Mouse (Mus musculus) hindbrain, postnatal 0 days (tissue): Measurements from ENCODE around the gene Prdx5. TPM values are rescaled to one million over a fixed set of nuclear protein-coding genes. Genes with fewer than 3 reads are reported as not detected.

Source experiments
- ATAC-seq: fragments of 200-750 bp; cut with Nextera tagmentation; 2 replicates; pipeline ENCODE4 v1.8.0; 2017; ENCODE audit warnings: mild to moderate bottlenecking, moderate TSS enrichment, moderate library complexity
- DNase-seq: peaks from one replicate; pipeline ENCODE4 v3.0.0-alpha.2; 2015; ENCODE audit warnings: low spot score
- H3K27ac ChIP-seq: fragments of 300-500 bp; sonication (generic); 2 replicates; pipeline ENCODE4 v1.5.1; 2014; ENCODE audit warnings: mild to moderate bottlenecking
- H3K27me3 ChIP-seq: fragments of 300-500 bp; sonication (generic); 2 replicates; pipeline ENCODE4 v1.6.1; 2014; ENCODE audit warnings: low read length, mixed read lengths; ENCODE audit not compliant: insufficient read depth
- H3K36me3 ChIP-seq: fragments of 300-500 bp; sonication (generic); 2 replicates; pipeline ENCODE4 v1.6.1; 2014; ENCODE audit warnings: low read length, mixed read lengths; ENCODE audit not compliant: insufficient read depth
- H3K4me1 ChIP-seq: fragments of 300-500 bp; sonication (generic); 2 replicates; pipeline ENCODE4 v1.6.1; 2014; ENCODE audit warnings: antibody characterized with exemption, low read length, mixed read lengths; ENCODE audit not compliant: insufficient read depth
- H3K4me2 ChIP-seq: fragments of 300-500 bp; sonication (generic); 2 replicates; pipeline ENCODE4 v1.6.1; 2014; ENCODE audit warnings: low read depth, mild to moderate bottlenecking, low read length, moderate library complexity, mixed read lengths
- H3K4me3 ChIP-seq: fragments of 300-500 bp; sonication (generic); 2 replicates; pipeline ENCODE4 v1.5.1; 2014; ENCODE audit warnings: low read length
- H3K9ac ChIP-seq: fragments of 300-500 bp; sonication (generic); replicated peaks from 2 replicates; pipeline ENCODE4 v1.6.1; 2014; ENCODE audit warnings: mild to moderate bottlenecking, low read length, moderate library complexity, mixed read lengths
- H3K9me3 ChIP-seq: fragments of 300-500 bp; sonication (generic); 2 replicates; pipeline ENCODE4 v1.6.1; 2016; ENCODE audit warnings: low read length, mixed read lengths
- CTCF ChIP-seq: IDR thresholded peaks from 2 replicates; pipeline ENCODE4 v1.5.1; 2016; ENCODE audit warnings: antibody characterized with exemption, control low read depth, low read depth
- WGBS: fragments of 180-500 bp; shearing (Covaris S2); extraction: QIAGEN DNeasy Blood & Tissue Kit; methylation state at CpG from one replicate; pipeline ENCODE4 v1.1.7; 2014; 5-methylcytosine and 5-hydroxymethylcytosine counted together
- polyA plus RNA-seq: library from polyadenylated mRNA; unstranded; fragments of >200 nt; fragmentation: Nextera tagmentation; extraction: Ambion mirVana; gene quantifications from 2 replicates; pipeline ENCODE4 v1.2.1, GENCODE M21; 2015
- total RNA-seq: library from RNA; depleted of rRNA; stranded (reverse); fragments of >200 nt; gene quantifications from 2 replicates; pipeline ENCODE4 v1.2.3, GENCODE M21; 2014

The Prdx5 gene
- total and polyA plus RNA-seq, 2 experiments from 2014 or later = 184 to 589 TPM

DNA sequence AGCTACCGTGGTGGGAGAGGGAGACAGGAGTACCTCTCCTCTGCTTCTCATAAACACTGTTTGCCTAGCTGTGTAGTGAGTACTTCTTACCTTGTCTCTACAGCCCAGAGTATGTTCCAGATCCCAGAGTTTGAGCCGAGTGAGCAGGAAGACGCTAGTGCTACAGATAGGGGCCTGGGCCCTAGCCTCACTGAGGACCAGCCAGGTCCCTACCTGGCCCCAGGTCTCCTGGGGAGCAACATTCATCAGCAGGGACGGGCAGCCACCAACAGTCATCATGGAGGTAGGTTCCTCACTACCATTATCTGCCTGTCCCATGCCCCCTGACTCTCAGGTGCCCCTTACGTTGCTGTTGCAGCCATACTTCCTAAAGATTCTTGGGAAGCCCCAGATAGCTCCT lies 32.9 kb upstream of the Prdx5 start:
- no peak for DNase-seq
- 29% methylated on average over 5 of the region's 5 CpGs for WGBS
- H3K9me3 ChIP-seq = no peaks in the 10 kb centered on the region
- H3K4me1 ChIP-seq = peaks cover 24% of the 10 kb centered on the region
- peak overlapping the region; percentile 61 for H3K4me3 ChIP-seq
- ATAC-seq = no peak
- peak overlapping the region; percentile 99 for H3K4me2 ChIP-seq
- no peaks in the 10 kb centered on the region for H3K27me3 ChIP-seq
- peak overlapping the region; percentile 80 for H3K9ac ChIP-seq
- H3K27ac ChIP-seq = peak overlapping the region; percentile 91
- TF ChIP-seq CTCF = no peak
- no peaks in the 10 kb centered on the region for H3K36me3 ChIP-seq

DNA sequence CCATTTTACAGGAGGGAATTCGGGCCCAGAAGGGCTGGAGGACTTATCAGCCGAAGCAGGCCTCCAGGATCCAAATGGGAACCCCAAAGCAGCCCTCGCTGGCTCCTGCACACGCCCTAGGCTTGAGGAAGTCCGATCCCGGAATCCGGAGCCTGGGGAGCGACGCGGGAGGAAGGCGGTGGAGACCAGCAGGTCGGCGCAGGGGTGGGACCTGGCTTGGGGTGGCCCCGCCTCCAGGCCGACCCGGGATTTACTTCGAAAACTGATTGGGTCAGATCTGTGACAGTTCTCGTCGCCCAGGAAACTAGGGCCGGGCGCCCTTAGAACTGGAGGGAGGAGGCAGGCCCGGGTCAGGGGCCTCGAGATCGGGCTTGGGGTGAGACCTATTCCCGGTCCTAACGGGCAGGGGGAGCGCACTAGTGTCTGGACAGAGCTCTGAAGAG lies 32.4 kb upstream of the Prdx5 start, which contains the start of gene Gpr137:
TSS of gene Gpr137 (minus strand) at position 232 of the 443 bp plus-strand sequence.
- ATAC-seq (peak; percentile 84), DNase-seq (peak; percentile 94)
- Histone ChIP-seq H3K27ac (peak within 1 kb of the TSS; percentile 91), H3K4me2 (peak within 1 kb of the TSS; percentile 99), H3K9me3 (no peaks in the 10 kb centered on the region), H3K36me3 (no peaks in the 10 kb centered on the region), H3K27me3 (no peaks in the 10 kb centered on the region), H3K4me1 (peaks cover 24% of the 10 kb centered on the region), H3K9ac (peak within 1 kb of the TSS; percentile 80), H3K4me3 (peak within 1 kb of the TSS; percentile 61)
- TF ChIP-seq CTCF = no peak
- WGBS = under 1% methylated on average over 27 of the region's 27 CpGs

GRCm38 (mm10) chr19:6941372-6942248 lies 31.7 kb upstream of the Prdx5 start, which contains the start of gene Bad:
Gene Bad (plus strand): TSS chr19:6941861.
- TF ChIP-seq CTCF = no peak
- ATAC-seq (peak; percentile 81), DNase-seq (peak; percentile 97)
- peak within 1 kb of the TSS; percentile 91 for H3K27ac ChIP-seq
- H3K9me3 ChIP-seq = no peaks in the 10 kb centered on the region
- under 1% methylated on average over 81 of the region's 83 CpGs for WGBS
- H3K27me3 ChIP-seq = no peaks in the 10 kb centered on the region
- H3K9ac ChIP-seq = peak within 1 kb of the TSS; percentile 80
- H3K4me3 ChIP-seq = peak within 1 kb of the TSS; percentile 61
- H3K36me3 ChIP-seq = no peaks in the 10 kb centered on the region
- peaks cover 24% of the 10 kb centered on the region for H3K4me1 ChIP-seq
- H3K4me2 ChIP-seq = peak within 1 kb of the TSS; percentile 99

- ATAC-seq = peak; percentile 16; the same call in 1 of the 2 replicates
- peak overlapping the region; percentile 91 for H3K27ac ChIP-seq
- H3K9ac ChIP-seq = peak overlapping the region; percentile 80
- no peak for DNase-seq
- TF ChIP-seq CTCF = no peak
- peak overlapping the region; percentile 99 for H3K4me2 ChIP-seq
- H3K4me3 ChIP-seq = peak overlapping the region; percentile 61
- H3K27me3 ChIP-seq = no peaks in the 10 kb centered on the region
- H3K9me3 ChIP-seq = no peaks in the 10 kb centered on the region
- H3K36me3 ChIP-seq = no peaks in the 10 kb centered on the region
- peaks cover 24% of the 10 kb centered on the region for H3K4me1 ChIP-seq
- WGBS = 18% methylated on average over 29 of the region's 29 CpGs
These were observed 30.8 kb upstream of the Prdx5 start for GRCm38 (mm10) chr19:6940396-6941351.

DNA sequence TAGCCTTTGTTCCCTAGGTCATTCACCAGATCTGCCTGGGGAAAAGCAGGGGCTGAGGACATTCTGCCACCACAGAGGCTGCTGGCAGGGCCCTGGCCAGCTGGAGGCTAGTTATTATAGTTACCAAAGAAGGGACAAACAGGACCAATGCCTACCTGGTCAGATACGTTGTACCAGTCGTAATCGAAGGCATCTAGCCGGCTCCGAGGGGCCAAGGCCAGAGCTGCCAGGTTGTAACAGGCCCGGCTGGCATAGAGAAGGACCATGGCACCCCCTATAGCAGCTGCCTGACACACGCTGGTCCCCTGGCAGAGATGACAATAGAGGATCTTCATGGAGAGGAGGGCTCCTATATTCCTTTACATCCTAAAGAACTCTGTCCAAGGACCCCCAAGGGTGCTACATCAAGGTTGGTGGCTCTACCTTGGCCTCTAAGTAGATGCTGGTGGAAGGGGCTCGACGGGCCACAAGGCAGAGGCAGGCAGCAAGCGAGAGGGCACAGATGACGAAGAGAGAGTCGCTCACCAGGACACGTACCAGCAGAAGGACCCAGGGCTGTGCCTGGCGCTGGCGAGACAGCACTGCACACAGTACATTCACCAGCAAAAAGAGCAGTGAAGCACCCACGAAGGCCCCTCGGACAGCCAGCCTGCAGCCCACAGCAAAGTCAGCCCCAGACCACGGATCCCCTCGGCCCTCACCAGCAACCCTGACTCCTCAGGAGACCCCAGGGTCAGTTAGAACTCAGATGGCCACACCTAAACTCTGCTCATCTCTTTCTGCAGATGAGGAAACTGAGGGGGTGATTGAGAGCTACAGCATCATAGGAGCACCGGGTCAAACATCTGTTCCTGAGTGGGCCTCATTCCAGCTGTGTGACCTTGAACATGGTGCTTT lies 29.4 kb upstream of the Prdx5 start:
- H3K9ac ChIP-seq = 0 out of 2 replicates have a peak overlapping the region, but pooled peaks have one; percentile 6
- no peak for TF ChIP-seq CTCF
- peak overlapping the region; percentile 99 for H3K4me2 ChIP-seq
- H3K4me1 ChIP-seq = peaks cover 24% of the 10 kb centered on the region
- no peaks in the 10 kb centered on the region for H3K9me3 ChIP-seq
- DNase-seq (no peak), ATAC-seq (no peak)
- no peaks in the 10 kb centered on the region for H3K27me3 ChIP-seq
- no peaks in the 10 kb centered on the region for H3K36me3 ChIP-seq
- WGBS = 90% methylated on average over 20 of the region's 20 CpGs
- no peak overlapping the region for H3K27ac ChIP-seq
- H3K4me3 ChIP-seq = no peak overlapping the region
